Mouse (Mus musculus): Measurements from ENCODE around the gene Tcerg1l. TPM values are rescaled to one million over a fixed set of nuclear protein-coding genes. Genes with fewer than 3 reads are reported as not detected.

Tcerg1l gene
- total and polyA plus RNA-seq, 3 experiments: 0.13 to 0.81 (median 0.40) TPM

- in situ Hi-C loops (cut with MboI; ENCODE audit: low pct_ligation_motif_present, low pct_unique_long_range_greater_than_20kb, low sequenced_read_pairs): no loop called here
- Histone ChIP-seq H3K9me3 (replicated peaks; ENCODE audit: low read length) (peaks cover 9% of the 10 kb centered on the region), H3K4me2 (ENCODE audit: insufficient read depth, low read depth, poor library complexity, severe bottlenecking) (peak overlapping the region; percentile 34), H3K27ac (ENCODE audit: insufficient read depth, low read depth) (no peak overlapping the region), H3K36me3 (replicated peaks in 1 of 2; ENCODE audit: control insufficient read depth in 1 of 2, insufficient read depth in 1 of 2, low read length in 1 of 2) (no peaks in the 10 kb centered on the region), H3K9ac (ENCODE audit: insufficient read depth, low read depth) (no peak overlapping the region), H3K79me2 (replicated peaks; ENCODE audit: control insufficient read depth, extremely low read depth, insufficient read depth, poor library complexity, severe bottlenecking) (no peaks in the 10 kb centered on the region), H3K4me1 (ENCODE audit: control insufficient read depth in 1 of 2, insufficient read depth in 2 of 2) (peaks cover 0 to 17% of the 10 kb centered on the region in 2 experiments; a peak in 2 of 4 replicates), H3K4me3 (replicated peaks in 1 of 3; ENCODE audit: low read depth in 2 of 3, low read length in 2 of 3, poor library complexity in 1 of 3) (peak overlapping the region in 2 of 3 experiments; percentile 37 to 44), H3K27me3 (replicated peaks) (peaks cover 19% of the 10 kb centered on the region)
- dilution Hi-C loops (cut with MboI; ENCODE audit: extremely low pct_ligation_motif_present, extremely low pct_unique_long_range_greater_than_20kb, low sequenced_read_pairs): no loop called here
- DNase-seq (ENCODE audit: extremely low read depth): no peak
- TF ChIP-seq ZKSCAN1 (IDR thresholded peaks at IDR 0.05; ENCODE audit: borderline replicate concordance, low read depth, low read length) (no peak), MAFK (IDR thresholded peaks at IDR 0.05; ENCODE audit: insufficient replicate concordance, low read length) (no peak), ZMIZ1 (IDR thresholded peaks at IDR 0.05; ENCODE audit: low read depth, low read length) (no peak), KAT2A (IDR thresholded peaks at IDR 0.05; ENCODE audit: insufficient replicate concordance, low read length) (no peak), BHLHE40 (IDR thresholded peaks at IDR 0.05; ENCODE audit: low read depth, low read length) (no peak), POLR2A (IDR thresholded peaks at IDR 0.05; ENCODE audit: low read depth, low read length) (no peak), JUN (IDR thresholded peaks at IDR 0.05; ENCODE audit: insufficient read depth, low read depth, low read length) (no peak), PAX5 (IDR thresholded peaks at IDR 0.05; ENCODE audit: low read length) (no peak), SIN3A (IDR thresholded peaks at IDR 0.05; ENCODE audit: low read length) (no peak), MAZ (IDR thresholded peaks at IDR 0.05; ENCODE audit: low read depth, low read length) (no peak), MEF2A (IDR thresholded peaks at IDR 0.05; ENCODE audit: borderline replicate concordance, low read depth, low read length) (no peak), EP300 (IDR thresholded peaks at IDR 0.05; ENCODE audit: low read length) (no peak), TCF12 (IDR thresholded peaks at IDR 0.05; ENCODE audit: low read depth, low read length) (no peak)
Measured at GRCm38 (mm10) chr7:138396863-138397484, 556 bp downstream of the Tcerg1l start.

- Histone ChIP-seq H3K27ac (ENCODE audit: insufficient read depth, low read depth) (no peak overlapping the region), H3K4me1 (ENCODE audit: control insufficient read depth in 1 of 2, insufficient read depth in 2 of 2) (peaks cover 2 to 14% of the 10 kb centered on the region in 2 experiments; a peak in 3 of 4 replicates), H3K27me3 (replicated peaks) (peaks cover 18% of the 10 kb centered on the region), H3K79me2 (replicated peaks; ENCODE audit: control insufficient read depth, extremely low read depth, insufficient read depth, poor library complexity, severe bottlenecking) (no peaks in the 10 kb centered on the region), H3K9ac (ENCODE audit: insufficient read depth, low read depth) (no peak overlapping the region), H3K4me3 (replicated peaks in 1 of 3; ENCODE audit: low read depth in 2 of 3, low read length in 2 of 3, poor library complexity in 1 of 3) (no peak overlapping the region), H3K4me2 (ENCODE audit: insufficient read depth, low read depth, poor library complexity, severe bottlenecking) (no peak overlapping the region), H3K9me3 (replicated peaks; ENCODE audit: low read length) (peaks cover 9% of the 10 kb centered on the region), H3K36me3 (replicated peaks in 1 of 2; ENCODE audit: control insufficient read depth in 1 of 2, insufficient read depth in 1 of 2, low read length in 1 of 2) (no peaks in the 10 kb centered on the region)
- dilution Hi-C loops (cut with MboI; ENCODE audit: extremely low pct_ligation_motif_present, extremely low pct_unique_long_range_greater_than_20kb, low sequenced_read_pairs) (no loop called here), in situ Hi-C loops (cut with MboI; ENCODE audit: low pct_ligation_motif_present, low pct_unique_long_range_greater_than_20kb, low sequenced_read_pairs) (no loop called here)
- peak; percentile 49 for TF ChIP-seq ZNF384 (IDR thresholded peaks at IDR 0.05; ENCODE audit: low read depth, low read length)
- no peak for TF ChIP-seq NELFE (IDR thresholded peaks at IDR 0.05; ENCODE audit: low read depth, low read length)
- DNase-seq (ENCODE audit: extremely low read depth): no peak
Measured at GRCm38 (mm10) chr7:138396109-138396862, 1.2 kb downstream of the Tcerg1l start.

All from CH12.LX (cell line).